Mouse (Mus musculus): ENCODE results near the gene Sirt7. TPM values are rescaled to one million over a fixed set of nuclear protein-coding genes. Genes with fewer than 3 reads are reported as not detected.

Gene Sirt7
- polyA plus RNA-seq, 1 experiment, result 119 TPM

- DNase-seq (ENCODE audit: low read depth in 1 of 2, low spot score in 2 of 2), result no peak
- H3K4me1 ChIP-seq (ENCODE audit: control insufficient read depth, insufficient read depth, insufficient read length), result peaks cover 45% of the 10 kb centered on the region
- H3K4me3 ChIP-seq (ENCODE audit: extremely low read depth, insufficient read depth, insufficient read length), result no peak overlapping the region
These were observed 6.1 kb upstream of the Sirt7 start for GRCm38 (mm10) chr11:120630881-120631725.

GRCm38 (mm10) chr11:120630401-120630871 is 5.4 kb upstream of the Sirt7 start:
- WGBS, result 28% methylated on average over 5 of the region's 5 CpGs
- H3K27ac ChIP-seq (ENCODE audit: insufficient read depth, low read length), result peak overlapping the region; percentile 80
- no peak for DNase-seq (ENCODE audit: low read depth in 1 of 2, low spot score in 2 of 2)
- peaks cover 47% of the 10 kb centered on the region for H3K4me1 ChIP-seq (ENCODE audit: control insufficient read depth, insufficient read depth, insufficient read length)
- 0 out of 2 replicates have a peak, but pooled peaks cover 1% of the 10 kb centered on the region for H3K36me3 ChIP-seq (ENCODE audit: control insufficient read depth, insufficient read depth, low read length)
- no peaks in the 10 kb centered on the region for H3K27me3 ChIP-seq (ENCODE audit: control insufficient read depth, insufficient read depth, low read length)
- TF ChIP-seq CTCF (IDR thresholded peaks at IDR 0.05; ENCODE audit: extremely low read depth, insufficient read depth, insufficient read length, insufficient replicate concordance) (no peak), POLR2A (IDR thresholded peaks at IDR 0.05; ENCODE audit: low read depth, low read length) (no peak)
- no peak overlapping the region for H3K4me3 ChIP-seq (ENCODE audit: extremely low read depth, insufficient read depth, insufficient read length)

More at GRCm38 (mm10) chr11:120630881-120631725, 6.1 kb upstream of the Sirt7 start:
- Histone ChIP-seq H3K36me3 (ENCODE audit: control insufficient read depth, insufficient read depth, low read length) (0 out of 2 replicates have a peak, but pooled peaks cover 1% of the 10 kb centered on the region), H3K27me3 (ENCODE audit: control insufficient read depth, insufficient read depth, low read length) (no peaks in the 10 kb centered on the region), H3K27ac (ENCODE audit: insufficient read depth, low read length) (peak overlapping the region; percentile 80)
- 11% methylated on average over 7 of the region's 7 CpGs for WGBS
- TF ChIP-seq POLR2A (IDR thresholded peaks at IDR 0.05; ENCODE audit: low read depth, low read length) (no peak), CTCF (IDR thresholded peaks at IDR 0.05; ENCODE audit: extremely low read depth, insufficient read depth, insufficient read length, insufficient replicate concordance) (no peak)

- Histone ChIP-seq H3K4me1 (ENCODE audit: control insufficient read depth, insufficient read depth, insufficient read length) (peaks cover 51% of the 10 kb centered on the region), H3K27ac (ENCODE audit: insufficient read depth, low read length) (peak overlapping the region; percentile 80), H3K4me3 (ENCODE audit: extremely low read depth, insufficient read depth, insufficient read length) (peak overlapping the region; percentile 56), H3K27me3 (ENCODE audit: control insufficient read depth, insufficient read depth, low read length) (no peaks in the 10 kb centered on the region), H3K36me3 (ENCODE audit: control insufficient read depth, insufficient read depth, low read length) (0 out of 2 replicates have a peak, but pooled peaks cover 1% of the 10 kb centered on the region)
- WGBS, result 13% methylated on average over 7 of the region's 7 CpGs
- DNase-seq (ENCODE audit: low read depth in 1 of 2, low spot score in 2 of 2), result no peak
- TF ChIP-seq POLR2A (IDR thresholded peaks at IDR 0.05; ENCODE audit: low read depth, low read length), result no peak
These were observed 4.9 kb upstream of the Sirt7 start for GRCm38 (mm10) chr11:120629911-120630310.

- 12% methylated on average over 23 of the region's 23 CpGs for WGBS
- Histone ChIP-seq H3K27ac (ENCODE audit: insufficient read depth, low read length) (peak overlapping the region; percentile 80), H3K4me3 (ENCODE audit: extremely low read depth, insufficient read depth, insufficient read length) (peak overlapping the region; percentile 56), H3K27me3 (ENCODE audit: control insufficient read depth, insufficient read depth, low read length) (no peaks in the 10 kb centered on the region), H3K36me3 (ENCODE audit: control insufficient read depth, insufficient read depth, low read length) (0 out of 2 replicates have a peak, but pooled peaks cover 1% of the 10 kb centered on the region), H3K4me1 (ENCODE audit: control insufficient read depth, insufficient read depth, insufficient read length) (peaks cover 51% of the 10 kb centered on the region)
- peak in 1 of 2 experiments; percentile 47 for DNase-seq (ENCODE audit: low read depth in 1 of 2, low spot score in 2 of 2)
- TF ChIP-seq POLR2A (IDR thresholded peaks at IDR 0.05; ENCODE audit: low read depth, low read length), result peak; percentile 34
- TF ChIP-seq CTCF (IDR thresholded peaks at IDR 0.05; ENCODE audit: extremely low read depth, insufficient read depth, insufficient read length, insufficient replicate concordance), result no peak
These were observed 4.3 kb upstream of the Sirt7 start for GRCm38 (mm10) chr11:120629341-120629730.

GRCm38 (mm10) chr11:120628601-120629340 is 3.7 kb upstream of the Sirt7 start:
- TF ChIP-seq CTCF (IDR thresholded peaks at IDR 0.05; ENCODE audit: extremely low read depth, insufficient read depth, insufficient read length, insufficient replicate concordance), result no peak
- no peak for TF ChIP-seq POLR2A (IDR thresholded peaks at IDR 0.05; ENCODE audit: low read depth, low read length)
- Histone ChIP-seq H3K27me3 (ENCODE audit: control insufficient read depth, insufficient read depth, low read length) (no peaks in the 10 kb centered on the region), H3K27ac (ENCODE audit: insufficient read depth, low read length) (no peak overlapping the region), H3K36me3 (ENCODE audit: control insufficient read depth, insufficient read depth, low read length) (0 out of 2 replicates have a peak, but pooled peaks cover 1% of the 10 kb centered on the region), H3K4me3 (ENCODE audit: extremely low read depth, insufficient read depth, insufficient read length) (0 out of 2 replicates have a peak overlapping the region, but pooled peaks have one; percentile 56), H3K4me1 (ENCODE audit: control insufficient read depth, insufficient read depth, insufficient read length) (peaks cover 53% of the 10 kb centered on the region)
- no peak for DNase-seq (ENCODE audit: low read depth in 1 of 2, low spot score in 2 of 2)
- WGBS, result 79% methylated on average over 23 of the region's 23 CpGs

- no peaks in the 10 kb centered on the region for H3K27me3 ChIP-seq (ENCODE audit: control insufficient read depth, insufficient read depth, low read length)
- TF ChIP-seq POLR2A (IDR thresholded peaks at IDR 0.05; ENCODE audit: low read depth, low read length), result no peak
- TF ChIP-seq CTCF (IDR thresholded peaks at IDR 0.05; ENCODE audit: extremely low read depth, insufficient read depth, insufficient read length, insufficient replicate concordance), result no peak
- H3K4me1 ChIP-seq (ENCODE audit: control insufficient read depth, insufficient read depth, insufficient read length), result peaks cover 53% of the 10 kb centered on the region
- WGBS, result 16% methylated on average over 22 of the region's 22 CpGs
- peak overlapping the region; percentile 35; the same call in 1 of the 2 replicates for H3K4me3 ChIP-seq (ENCODE audit: extremely low read depth, insufficient read depth, insufficient read length)
- peaks cover 6% of the 10 kb centered on the region for H3K36me3 ChIP-seq (ENCODE audit: control insufficient read depth, insufficient read depth, low read length)
- DNase-seq (ENCODE audit: low read depth in 1 of 2, low spot score in 2 of 2), result peak; percentile 70 to 72
- H3K27ac ChIP-seq (ENCODE audit: insufficient read depth, low read length), result peak overlapping the region; percentile 81
These were observed 2.6 kb upstream of the Sirt7 start for GRCm38 (mm10) chr11:120627468-120628300.

Measured in spleen, adult 2 months (tissue).